Comparison of ENCODE assay signal across 15 mouse cellular contexts in the genomic region with DNA sequence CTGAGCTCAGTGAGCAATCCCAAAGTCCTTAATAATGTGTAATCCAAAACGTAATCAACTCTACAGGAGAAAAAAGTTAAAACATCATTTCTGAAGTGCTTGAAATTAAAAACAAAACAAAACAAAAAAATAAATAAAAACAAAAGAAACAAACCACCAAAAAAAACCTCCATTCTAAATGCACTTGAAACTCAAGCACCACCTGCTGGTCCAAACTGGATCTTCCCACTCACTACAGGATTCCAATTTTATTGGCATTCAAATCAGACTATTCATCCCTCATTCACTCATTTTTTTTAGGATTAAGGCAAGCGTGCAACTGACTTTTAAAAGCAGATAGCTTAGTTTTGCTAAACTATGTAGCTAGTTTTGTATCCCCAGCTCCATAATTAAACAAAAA.
A peak's percentile ranks its signal among the peaks of the same experiment; 100 is the strongest.
DNase-seq lines count a peak whose midpoint lies in the region; ATAC-seq and TF ChIP-seq lines count a peak whose summit lies in the region.
"Had no signal": no experiment of that assay in that cellular context is flagged by ENCODE, and none has a peak within 500 bp of the region (broad histone marks: within the 10 kb centered on the region; RNA-seq: fewer than 3 reads in every experiment).

No protein-coding gene starts in this region.

- H3K9ac ChIP-seq in heart, postnatal 0 days (replicated peaks; ENCODE audit: low read depth, low read length), result no peak overlapping the region
- H3K9ac ChIP-seq in heart, embryonic 12.5 days, result no peak overlapping the region
- H3K9ac ChIP-seq in midbrain, embryonic 11.5 days (ENCODE audit: low read length), result no peak overlapping the region
- H3K9ac ChIP-seq in midbrain, postnatal 0 days (replicated peaks; ENCODE audit: low read length, poor library complexity, severe bottlenecking), result no peak overlapping the region
- H3K9ac ChIP-seq: limb, embryonic 13.5 days; neural tube, embryonic 12.5 days had no signal

- peak; percentile 26 for TF ChIP-seq CTCF in heart, postnatal 0 days (IDR thresholded peaks at IDR 0.05; ENCODE audit: low read depth)
- TF ChIP-seq CTCF in midbrain, postnatal 0 days (IDR thresholded peaks at IDR 0.05), result peak; percentile 73

- DNase-seq in heart, postnatal 0 days (ENCODE audit: low spot score), result no peak
- DNase-seq in midbrain, embryonic 11.5 days (ENCODE audit: low spot score, missing footprints), result peak; percentile 83
- no peak for DNase-seq in midbrain, embryonic 10.5 days (ENCODE audit: low spot score)
- DNase-seq in brain, adult 2 months (ENCODE audit: low read depth, low spot score), result peak; percentile 71
- peak; percentile 58 for DNase-seq in midbrain, postnatal 0 days (ENCODE audit: low spot score)
- DNase-seq in ovary, postnatal 14 days (ENCODE audit: low spot score), result no peak
- DNase-seq in thymus, postnatal 4 days, result no peak
- DNase-seq: adrenal gland, postnatal 14 days; heart, postnatal 14 days; kidney, postnatal 14 days had no signal

- H3K27ac ChIP-seq in heart, postnatal 0 days (ENCODE audit: low read depth), result no peak overlapping the region
- no peak overlapping the region for H3K27ac ChIP-seq in heart, embryonic 12.5 days (ENCODE audit: poor library complexity, severe bottlenecking)
- no peak overlapping the region for H3K27ac ChIP-seq in midbrain, embryonic 11.5 days (ENCODE audit: low read depth, low read length)
- no peak overlapping the region for H3K27ac ChIP-seq in midbrain, embryonic 10.5 days (replicated peaks)
- no peak overlapping the region for H3K27ac ChIP-seq in midbrain, postnatal 0 days (ENCODE audit: low read depth, low read length)
- H3K27ac ChIP-seq: embryonic facial prominence, embryonic 10.5 days; limb, embryonic 13.5 days; macrophage; neural tube, embryonic 12.5 days had no signal

- ATAC-seq in heart, postnatal 0 days (ENCODE audit: insufficient read depth, low read depth), result no peak
- no peak for ATAC-seq in heart, embryonic 12.5 days (ENCODE audit: insufficient number of reproducible peaks, low FRiP score)
- ATAC-seq in midbrain, embryonic 11.5 days (ENCODE audit: low FRiP score), result no peak
- no peak for ATAC-seq in midbrain, postnatal 0 days (ENCODE audit: low FRiP score)

- no peaks in the 10 kb centered on the region for H3K4me1 ChIP-seq in heart, postnatal 0 days (ENCODE audit: control insufficient read depth, insufficient read depth)
- H3K4me1 ChIP-seq in heart, embryonic 12.5 days (replicated peaks), result no peaks in the 10 kb centered on the region
- H3K4me1 ChIP-seq in midbrain, embryonic 11.5 days (ENCODE audit: control insufficient read depth, insufficient read depth, low read length), result no peaks in the 10 kb centered on the region
- no peaks in the 10 kb centered on the region for H3K4me1 ChIP-seq in midbrain, embryonic 10.5 days
- H3K4me1 ChIP-seq in midbrain, postnatal 0 days (ENCODE audit: insufficient read depth, low read length), result no peaks in the 10 kb centered on the region
- H3K4me1 ChIP-seq: embryonic facial prominence, embryonic 10.5 days; limb, embryonic 13.5 days; neural tube, embryonic 12.5 days had no signal

- H3K4me2 ChIP-seq in heart, postnatal 0 days (ENCODE audit: low read depth, low read length), result no peak overlapping the region
- no peak overlapping the region for H3K4me2 ChIP-seq in heart, embryonic 12.5 days
- no peak overlapping the region for H3K4me2 ChIP-seq in midbrain, embryonic 11.5 days
- H3K4me2 ChIP-seq in midbrain, postnatal 0 days (ENCODE audit: low read depth, low read length, poor library complexity, severe bottlenecking), result no peak overlapping the region
- H3K4me2 ChIP-seq: limb, embryonic 13.5 days; neural tube, embryonic 12.5 days had no signal

- no peak overlapping the region for H3K4me3 ChIP-seq in heart, postnatal 0 days (ENCODE audit: low read depth, low read length)
- no peak overlapping the region for H3K4me3 ChIP-seq in heart, embryonic 12.5 days
- H3K4me3 ChIP-seq in midbrain, embryonic 11.5 days (ENCODE audit: low read depth, low read length), result no peak overlapping the region
- H3K4me3 ChIP-seq in midbrain, embryonic 10.5 days, result no peak overlapping the region
- no peak overlapping the region for H3K4me3 ChIP-seq in midbrain, postnatal 0 days (ENCODE audit: low read depth, low read length)
- H3K4me3 ChIP-seq: embryonic facial prominence, embryonic 10.5 days; limb, embryonic 13.5 days; neural tube, embryonic 12.5 days had no signal

- H3K9me3 ChIP-seq in heart, postnatal 0 days (replicated peaks; ENCODE audit: control insufficient read depth, low read length), result no peaks in the 10 kb centered on the region
- no peaks in the 10 kb centered on the region for H3K9me3 ChIP-seq in heart, embryonic 12.5 days (replicated peaks)
- no peaks in the 10 kb centered on the region for H3K9me3 ChIP-seq in midbrain, embryonic 11.5 days (ENCODE audit: control insufficient read depth, low read length)
- no peaks in the 10 kb centered on the region for H3K9me3 ChIP-seq in midbrain, embryonic 10.5 days (replicated peaks)
- no peaks in the 10 kb centered on the region for H3K9me3 ChIP-seq in midbrain, postnatal 0 days (ENCODE audit: low read length)
- H3K9me3 ChIP-seq: embryonic facial prominence, embryonic 10.5 days; limb, embryonic 13.5 days; neural tube, embryonic 12.5 days had no signal

- WGBS in heart, postnatal 0 days, result 15% methylated on average over 2 of the region's 2 CpGs
- 33% methylated on average over 2 of the region's 2 CpGs for WGBS in heart, embryonic 12.5 days
- 30% methylated on average over 2 of the region's 2 CpGs for WGBS in midbrain, embryonic 11.5 days
- 26% methylated on average over 2 of the region's 2 CpGs for WGBS in midbrain, embryonic 10.5 days
- 23% methylated on average over 2 of the region's 2 CpGs for WGBS in midbrain, postnatal 0 days

- no peaks in the 10 kb centered on the region for H3K36me3 ChIP-seq in heart, postnatal 0 days (replicated peaks; ENCODE audit: control insufficient read depth, insufficient read depth, low read length)
- H3K36me3 ChIP-seq in heart, embryonic 12.5 days, result no peaks in the 10 kb centered on the region
- no peaks in the 10 kb centered on the region for H3K36me3 ChIP-seq in midbrain, embryonic 11.5 days (ENCODE audit: control insufficient read depth, insufficient read depth, low read length)
- no peaks in the 10 kb centered on the region for H3K36me3 ChIP-seq in midbrain, embryonic 10.5 days
- no peaks in the 10 kb centered on the region for H3K36me3 ChIP-seq in midbrain, postnatal 0 days (ENCODE audit: insufficient read depth, low read length)
- H3K36me3 ChIP-seq: embryonic facial prominence, embryonic 10.5 days; limb, embryonic 13.5 days; neural tube, embryonic 12.5 days had no signal

- TF ChIP-seq EP300 in heart, postnatal 0 days (IDR thresholded peaks at IDR 0.05; ENCODE audit: low read depth), result no peak

- H3K27me3 ChIP-seq in heart, postnatal 0 days (ENCODE audit: control insufficient read depth, insufficient read depth, low read length), result no peaks in the 10 kb centered on the region
- H3K27me3 ChIP-seq in heart, embryonic 12.5 days (replicated peaks), result no peaks in the 10 kb centered on the region
- no peaks in the 10 kb centered on the region for H3K27me3 ChIP-seq in midbrain, embryonic 11.5 days (ENCODE audit: control insufficient read depth, insufficient read depth, low read length)
- H3K27me3 ChIP-seq in midbrain, embryonic 10.5 days (ENCODE audit: low read depth, poor library complexity, severe bottlenecking), result no peaks in the 10 kb centered on the region
- H3K27me3 ChIP-seq in midbrain, postnatal 0 days (ENCODE audit: insufficient read depth, low read length), result no peaks in the 10 kb centered on the region
- H3K27me3 ChIP-seq: limb, embryonic 13.5 days; neural tube, embryonic 12.5 days had no signal

Comparison
In these comparisons a context has a peak if more than half of its experiments do, and no peak if none do; other contexts are left out.
1. DNase-seq: peak in midbrain, embryonic 11.5 days (single experiment), brain, adult 2 months (single experiment) and midbrain, postnatal 0 days (single experiment); none in heart, postnatal 0 days (single experiment), midbrain, embryonic 10.5 days (single experiment), ovary, postnatal 14 days (single experiment) and thymus, postnatal 4 days (single experiment).